Mouse (Mus musculus) stomach, embryonic 14.5 days (tissue): ENCODE results near the gene Eif2a. TPM values are rescaled to one million over a fixed set of nuclear protein-coding genes. Genes with fewer than 3 reads are reported as not detected.
A peak's percentile ranks its signal among the peaks of the same experiment; 100 is the strongest.
"Not testable (repeated sequence)": the region's sequence is repeated elsewhere in the genome, so short reads cannot be mapped to it uniquely, and the experiment has no call there.

Experiments used
- ATAC-seq: fragments of 200-750 bp; cut with Nextera tagmentation; 2 replicates; pipeline ENCODE4 v1.8.0; 2017; ENCODE audit warnings: low read depth, moderate TSS enrichment; ENCODE audit not compliant: insufficient number of reproducible peaks, insufficient read depth, low FRiP score
- H3K27ac ChIP-seq: fragments of 300-500 bp; sonication (generic); 2 replicates; pipeline ENCODE4 v1.5.1; 2014; ENCODE audit warnings: mild to moderate bottlenecking, low read length, moderate library complexity, mixed read lengths
- H3K27me3 ChIP-seq: fragments of 300-500 bp; sonication (generic); 2 replicates; pipeline ENCODE4 v1.6.1; 2014; ENCODE audit warnings: low read length, control low read depth, mixed read lengths; ENCODE audit not compliant: control insufficient read depth, insufficient read depth
- H3K36me3 ChIP-seq: fragments of 300-500 bp; sonication (generic); 2 replicates; pipeline ENCODE4 v1.6.1; 2014; ENCODE audit warnings: mild to moderate bottlenecking, control low read depth, low read length, moderate library complexity, mixed read lengths; ENCODE audit not compliant: control insufficient read depth, insufficient read depth
- H3K4me1 ChIP-seq: fragments of 300-500 bp; sonication (generic); 2 replicates; pipeline ENCODE4 v1.6.1; 2014; ENCODE audit warnings: low read length, control low read depth, mixed read lengths; ENCODE audit not compliant: control insufficient read depth, insufficient read depth
- H3K4me2 ChIP-seq: fragments of 300-500 bp; sonication (generic); replicated peaks from 2 replicates; pipeline ENCODE4 v1.6.1; 2014; ENCODE audit warnings: low read depth, low read length, control low read depth
- H3K4me3 ChIP-seq: fragments of 300-500 bp; sonication (generic); 2 replicates; pipeline ENCODE4 v1.5.1; 2014; ENCODE audit warnings: low read depth, low read length, control low read depth
- H3K9ac ChIP-seq: fragments of 300-500 bp; sonication (generic); replicated peaks from 2 replicates; pipeline ENCODE4 v1.6.1; 2014; ENCODE audit warnings: low read depth, mild to moderate bottlenecking, control low read depth, low read length, moderate library complexity, mixed read lengths
- H3K9me3 ChIP-seq: fragments of 300-500 bp; sonication (generic); 2 replicates; pipeline ENCODE4 v1.6.1; 2016; ENCODE audit warnings: low read depth, low read length, control low read depth; ENCODE audit not compliant: control insufficient read depth
- WGBS: fragments of 180-500 bp; shearing (Covaris S2); extraction: QIAGEN DNeasy Blood & Tissue Kit; methylation state at CpG from one replicate; pipeline ENCODE4 v1.1.7; 2014; 5-methylcytosine and 5-hydroxymethylcytosine counted together
- polyA plus RNA-seq: library from polyadenylated mRNA; unstranded; fragments of >200 nt; fragmentation: Nextera tagmentation; extraction: Ambion mirVana; gene quantifications from 2 replicates; pipeline ENCODE4 v1.2.1, GENCODE M21; 2014

Eif2a gene
- polyA plus RNA-seq, 1 experiment from 2014 or later = 56.1 TPM

DNA sequence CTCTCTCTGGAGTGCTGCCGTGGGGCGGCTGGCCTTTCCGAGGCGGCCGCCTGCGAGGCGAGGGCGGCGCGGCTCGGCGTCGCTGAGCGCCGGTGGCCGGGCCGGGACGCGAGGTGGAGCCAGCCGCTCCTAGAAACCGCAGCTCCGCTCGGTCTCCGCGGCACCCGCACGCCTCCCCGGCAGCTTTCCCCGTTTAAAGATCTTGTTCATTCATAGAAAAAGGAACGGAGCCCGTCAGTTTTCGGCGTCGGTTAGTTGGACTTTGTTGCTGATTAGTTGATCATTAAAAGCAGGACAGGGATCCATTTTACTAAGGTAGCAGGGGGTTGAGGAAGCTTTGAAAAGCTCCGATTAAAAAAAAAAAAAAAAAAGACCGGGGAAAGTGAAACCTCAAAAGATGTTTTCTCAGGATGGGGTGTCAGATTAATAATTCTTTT, 51.5 kb downstream of the Eif2a start:
- Histone ChIP-seq H3K27me3 (no peaks in the 10 kb centered on the region), H3K36me3 (no peaks in the 10 kb centered on the region), H3K4me2 (peak overlapping the region; percentile 54), H3K4me1 (no peaks in the 10 kb centered on the region), H3K9me3 (no peaks in the 10 kb centered on the region), H3K4me3 (peak overlapping the region; percentile 95), H3K27ac (peak overlapping the region; percentile 100), H3K9ac (peak overlapping the region; percentile 98)
- WGBS = under 1% methylated on average over 36 of the region's 36 CpGs
- ATAC-seq = peak; percentile 71

DNA sequence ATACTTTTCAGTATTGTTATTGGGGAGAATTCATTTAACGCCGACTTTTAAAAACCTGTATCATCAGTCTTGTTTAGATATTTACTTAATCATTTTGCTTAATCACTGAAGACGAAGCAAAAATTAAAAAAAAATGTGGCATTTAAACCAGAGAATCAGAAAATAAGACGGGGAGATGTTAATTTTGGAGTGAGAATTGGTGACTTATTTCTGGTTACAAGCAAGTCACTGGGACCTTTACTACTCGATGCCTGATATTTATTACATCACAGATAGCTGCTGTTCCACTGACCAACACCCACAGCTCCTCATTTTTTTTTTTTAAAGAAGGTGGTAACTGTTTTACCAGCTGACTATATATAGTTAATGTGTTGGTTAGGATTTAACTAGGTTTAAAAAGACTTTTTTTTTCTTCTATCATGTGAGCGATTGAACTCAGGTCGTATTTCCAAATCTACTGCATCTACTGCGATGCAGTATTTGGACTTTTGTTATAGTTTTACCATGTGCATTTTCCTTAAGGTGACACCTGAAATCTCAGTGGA, 52.0 kb downstream of the Eif2a start:
- ATAC-seq = no peak
- Histone ChIP-seq H3K4me2 (peak overlapping the region; percentile 54), H3K9me3 (no peaks in the 10 kb centered on the region), H3K36me3 (no peaks in the 10 kb centered on the region), H3K9ac (peak overlapping the region; percentile 98), H3K4me3 (peak overlapping the region; percentile 95), H3K27ac (peak overlapping the region; percentile 100), H3K4me1 (no peaks in the 10 kb centered on the region), H3K27me3 (no peaks in the 10 kb centered on the region)
- WGBS = 11% methylated on average over 8 of the region's 8 CpGs

DNA sequence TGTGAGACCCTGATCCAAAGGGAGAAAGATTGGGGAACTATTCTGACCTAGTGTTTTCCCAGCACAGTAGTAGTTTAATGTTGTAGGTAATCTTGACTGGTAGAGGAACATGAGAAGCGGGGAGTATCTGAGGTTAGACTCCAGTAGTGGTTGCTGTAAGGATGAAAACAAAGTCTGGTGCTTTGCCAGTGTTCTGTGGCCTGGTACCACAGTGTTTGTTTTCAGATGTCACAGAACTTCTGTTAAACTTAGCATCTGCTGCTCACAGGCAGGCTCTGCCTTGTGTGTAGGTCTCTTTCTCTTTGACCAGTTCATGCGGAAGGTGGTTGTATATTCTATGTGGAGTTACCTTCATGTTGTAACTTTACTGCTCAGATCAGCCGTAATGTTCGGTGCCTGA, 55.9 kb downstream of the Eif2a start:
- Histone ChIP-seq H3K9ac (no peak overlapping the region), H3K4me1 (no peaks in the 10 kb centered on the region), H3K27ac (no peak overlapping the region), H3K27me3 (no peaks in the 10 kb centered on the region), H3K9me3 (no peaks in the 10 kb centered on the region), H3K36me3 (peaks cover 5% of the 10 kb centered on the region), H3K4me3 (no peak overlapping the region), H3K4me2 (no peak overlapping the region)
- ATAC-seq = no peak
- WGBS = 89% methylated on average over 4 of the region's 4 CpGs

DNA sequence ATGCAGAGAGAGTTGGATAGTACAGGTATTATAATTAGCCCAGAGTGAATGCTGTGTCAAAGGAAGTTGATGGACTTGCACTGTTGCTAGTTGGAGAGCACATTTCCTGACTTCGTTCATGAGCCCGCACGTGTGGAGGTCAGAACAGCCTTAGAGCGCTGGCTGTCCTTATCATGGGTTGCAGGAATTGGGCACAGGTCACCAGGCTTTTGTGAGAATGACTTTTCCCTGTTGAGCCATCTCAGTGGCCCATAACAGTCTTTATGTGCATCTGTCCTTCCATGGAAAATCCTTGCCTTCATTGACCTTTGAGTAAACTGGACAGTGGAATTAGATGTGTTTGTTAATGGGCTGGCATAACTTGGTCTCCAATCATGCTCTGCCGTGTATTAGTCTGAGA, 56.7 kb downstream of the Eif2a start:
- ATAC-seq = no peak
- no peaks in the 10 kb centered on the region for H3K4me1 ChIP-seq
- H3K4me3 ChIP-seq = no peak overlapping the region
- peaks cover 5% of the 10 kb centered on the region for H3K36me3 ChIP-seq
- no peak overlapping the region for H3K27ac ChIP-seq
- H3K9ac ChIP-seq = no peak overlapping the region
- WGBS = 76% methylated on average over 5 of the region's 5 CpGs
- H3K4me2 ChIP-seq = no peak overlapping the region
- H3K9me3 ChIP-seq = no peaks in the 10 kb centered on the region
- H3K27me3 ChIP-seq = no peaks in the 10 kb centered on the region

DNA sequence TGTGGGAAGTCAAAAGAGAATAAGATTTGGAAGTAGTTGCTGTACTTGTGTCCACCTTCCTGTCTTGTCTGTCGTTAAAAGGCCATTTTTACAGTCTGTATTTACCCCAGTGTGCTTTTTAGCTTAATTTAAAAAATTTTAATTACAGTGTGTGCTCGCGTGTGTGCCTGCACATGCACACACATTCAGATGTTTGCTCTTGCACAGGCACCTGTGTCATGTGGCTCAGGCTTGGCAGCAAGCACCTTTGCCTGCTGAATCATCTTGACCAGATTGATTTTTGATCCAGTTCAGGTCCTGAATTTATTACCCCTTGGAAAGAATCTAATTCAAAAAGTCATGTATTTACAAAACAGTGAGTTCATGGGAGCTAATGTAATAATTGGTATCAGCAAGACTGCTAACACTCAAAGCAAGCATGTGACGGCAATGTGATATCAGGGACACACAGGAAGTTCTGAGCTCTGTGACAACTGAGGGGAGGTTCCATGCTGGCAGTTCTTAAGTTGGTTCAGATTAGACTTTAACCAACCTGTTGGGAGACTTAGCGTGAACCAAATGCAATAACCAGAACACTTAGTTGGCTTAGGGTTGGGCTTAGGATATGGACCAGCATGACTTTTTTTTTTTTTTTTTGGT, 57.3 kb downstream of the Eif2a start:
- Histone ChIP-seq H3K27ac (no peak overlapping the region), H3K4me3 (no peak overlapping the region), H3K9me3 (no peaks in the 10 kb centered on the region), H3K36me3 (peaks cover 11% of the 10 kb centered on the region), H3K4me1 (no peaks in the 10 kb centered on the region), H3K27me3 (no peaks in the 10 kb centered on the region), H3K9ac (no peak overlapping the region), H3K4me2 (no peak overlapping the region)
- no peak for ATAC-seq
- 89% methylated on average over 5 of the region's 5 CpGs for WGBS

DNA sequence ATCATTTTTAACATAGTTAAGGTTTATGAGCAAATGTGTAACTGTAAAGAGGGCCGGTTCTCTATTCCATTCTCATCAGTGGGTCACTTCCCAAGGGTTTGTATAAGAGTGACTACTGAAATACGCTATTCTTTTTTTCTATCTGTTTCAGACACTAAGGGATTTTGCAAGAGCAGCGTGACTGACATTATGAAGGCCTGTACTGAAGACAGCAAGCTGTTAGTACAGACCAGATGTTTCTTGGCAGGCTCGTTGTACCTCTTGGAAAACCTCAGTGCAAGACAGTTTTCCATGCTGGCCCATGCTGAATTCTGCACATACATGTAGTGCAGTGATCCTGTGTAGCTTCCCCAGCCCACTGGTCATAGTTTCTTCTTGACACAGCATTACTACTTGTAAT, 64.9 kb downstream of the Eif2a start:
- not testable (repeated sequence) for ATAC-seq, H3K4me1 ChIP-seq
- 86% methylated on average over 4 of the region's 4 CpGs for WGBS

DNA sequence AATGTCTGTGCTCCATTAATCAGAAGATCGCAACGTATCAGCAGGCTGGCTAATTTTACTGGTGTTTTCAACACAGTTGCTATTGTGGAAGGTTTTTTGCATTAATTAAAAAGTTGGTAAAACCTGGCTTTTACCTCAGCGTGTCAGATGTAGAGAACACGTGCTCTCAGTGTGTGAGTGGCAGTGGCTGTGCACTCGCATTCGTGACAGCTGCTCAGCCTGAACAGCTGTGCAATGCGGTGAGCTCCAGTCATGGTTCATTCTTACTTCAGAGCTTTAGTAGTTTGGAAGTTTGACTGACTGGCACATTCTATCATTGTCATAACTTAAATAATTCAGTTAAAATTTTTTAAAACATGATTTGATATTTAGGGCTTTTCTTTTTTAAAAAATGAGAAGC, 67.0 kb downstream of the Eif2a start:
- not testable (repeated sequence) for H3K27ac ChIP-seq, H3K4me1 ChIP-seq, H3K9ac ChIP-seq, ATAC-seq, H3K27me3 ChIP-seq, H3K4me3 ChIP-seq, H3K4me2 ChIP-seq, H3K9me3 ChIP-seq
- peaks cover 24% of the 10 kb centered on the region for H3K36me3 ChIP-seq
- whole genome bisulfite sequencing = 89% methylated on average over 7 of the region's 7 CpGs

More for the DNA sequence above, 64.9 kb downstream of the Eif2a start:
- H3K9ac ChIP-seq, H3K4me3 ChIP-seq, H3K9me3 ChIP-seq, H3K27ac ChIP-seq, H3K27me3 ChIP-seq, H3K4me2 ChIP-seq: not testable (repeated sequence)
- H3K36me3 ChIP-seq = peaks cover 32% of the 10 kb centered on the region

DNA sequence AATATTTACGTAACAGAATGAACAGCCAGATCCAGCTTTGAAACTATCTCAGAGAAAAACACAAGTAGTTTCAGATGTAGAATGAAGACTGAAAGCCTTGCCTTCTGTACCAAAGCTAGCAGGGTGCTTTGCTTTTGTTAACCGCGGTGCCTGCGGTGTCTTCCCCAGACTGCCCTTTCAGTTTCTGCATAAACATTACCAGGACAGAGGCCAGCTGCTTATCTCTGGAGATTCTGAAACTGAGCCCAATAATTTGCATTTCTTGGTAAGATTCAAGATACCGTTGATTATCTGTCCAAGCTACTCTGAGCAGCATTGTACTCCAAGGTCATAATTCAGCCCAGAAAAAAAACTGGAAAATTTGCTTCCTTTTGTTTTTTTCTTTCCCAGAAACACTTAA, 68.0 kb downstream of the Eif2a start:
- no peaks in the 10 kb centered on the region for H3K9me3 ChIP-seq
- H3K27me3 ChIP-seq = no peaks in the 10 kb centered on the region
- H3K4me1 ChIP-seq = no peaks in the 10 kb centered on the region
- H3K4me2 ChIP-seq = no peak overlapping the region
- no peak overlapping the region for H3K9ac ChIP-seq
- peaks cover 21% of the 10 kb centered on the region for H3K36me3 ChIP-seq
- no peak for ATAC-seq
- no peak overlapping the region for H3K27ac ChIP-seq
- no peak overlapping the region for H3K4me3 ChIP-seq
- 54% methylated on average over 5 of the region's 5 CpGs for whole genome bisulfite sequencing
